Mouse (Mus musculus): ENCODE measurements at regions not wholly inside any gene's neighbourhood (a gene's known extent, or its start where the extent isn't known, plus 50 kb on each side); places are given as distances from the start of the nearest gene placed in this dataset.

DNA sequence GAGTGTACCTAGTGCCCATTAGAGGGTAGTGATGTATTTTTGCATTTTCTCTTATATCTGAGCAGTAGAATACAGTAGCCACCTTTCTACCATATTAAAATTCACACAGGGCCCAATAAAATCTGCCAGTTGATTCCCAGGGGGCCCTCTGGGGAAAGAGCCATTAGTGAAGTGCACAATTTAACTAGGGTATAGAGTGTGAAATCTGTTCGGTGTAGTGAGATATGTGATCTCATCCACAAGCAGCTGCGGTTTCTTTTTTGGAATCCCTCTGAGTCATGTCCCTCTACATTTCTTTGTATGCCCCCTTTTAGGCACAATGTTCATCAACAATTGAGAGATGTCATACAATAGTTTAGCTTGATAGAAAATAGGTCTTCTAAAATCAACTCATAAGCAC, 847.1 kb downstream of the D3Ertd751e start:
- DNase-seq (ENCODE audit: low spot score in 2 of 2) = no peak

DNA sequence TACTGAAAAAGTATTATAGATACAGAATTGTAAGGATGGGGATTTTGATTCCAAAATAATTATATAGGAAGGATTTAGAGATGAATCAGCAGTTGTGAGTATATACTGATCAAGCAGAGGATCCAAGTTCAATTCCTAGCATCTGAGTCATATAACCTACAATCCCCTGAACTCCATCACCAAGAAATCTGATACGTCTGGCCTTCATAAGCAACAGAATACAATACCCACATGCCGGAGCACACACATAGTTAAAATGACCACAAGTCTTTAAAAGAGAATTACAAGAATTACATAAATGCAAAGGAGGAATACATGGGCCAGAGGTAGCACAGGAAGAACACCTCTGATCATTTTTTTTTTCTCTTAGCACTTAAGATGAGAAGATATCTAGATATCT, 847.7 kb downstream of the D3Ertd751e start:
- no peak for DNase-seq (ENCODE audit: low spot score in 2 of 2)

DNA sequence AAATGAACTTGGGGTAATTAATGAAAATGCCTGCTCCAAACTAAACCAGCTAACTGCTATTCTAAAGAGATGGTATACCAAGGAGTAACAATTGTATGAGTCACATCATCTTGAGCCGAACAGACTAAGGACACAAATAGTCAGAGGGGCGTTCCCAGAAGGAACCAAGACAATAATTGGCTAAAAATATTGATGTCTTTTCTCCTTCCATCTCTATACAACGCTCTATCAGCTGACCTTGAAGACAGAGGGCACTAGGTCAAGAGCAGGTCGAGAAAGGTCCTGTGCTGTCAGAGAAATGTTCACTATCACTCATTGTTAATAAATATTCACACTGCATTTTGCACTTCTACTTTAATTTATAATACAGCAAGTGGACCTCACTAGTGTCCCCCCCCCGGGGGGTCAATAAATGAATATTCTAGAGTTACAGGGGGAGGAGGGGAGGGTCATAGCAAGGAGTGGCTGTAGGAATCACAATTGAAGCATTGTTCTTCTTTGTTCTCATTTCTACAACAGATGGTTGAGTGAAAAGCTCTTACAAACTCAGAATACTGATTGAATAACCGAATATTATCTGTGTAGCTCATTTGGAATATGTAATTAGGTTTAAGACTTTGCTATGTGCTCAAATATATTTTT, 851.5 kb downstream of the D3Ertd751e start:
- no peak for DNase-seq (ENCODE audit: low spot score in 2 of 2)

DNA sequence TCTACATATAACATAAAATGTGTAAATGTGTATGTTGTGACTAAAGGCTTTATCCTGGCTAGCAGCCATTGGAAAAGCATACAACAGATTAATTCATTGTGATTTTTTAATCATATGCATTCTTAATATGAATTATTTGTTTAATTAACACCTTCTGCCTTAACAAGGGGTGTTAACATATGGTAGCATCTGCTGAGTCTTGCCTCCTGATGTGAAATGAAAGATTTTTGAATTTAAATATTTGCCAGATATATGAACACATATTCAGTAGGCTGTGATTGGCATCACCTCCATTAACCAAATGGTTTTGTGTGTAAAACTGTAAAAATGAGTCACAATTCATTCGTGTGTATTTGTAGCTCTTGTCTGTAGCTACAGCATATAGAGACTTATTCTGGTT, 854.3 kb downstream of the D3Ertd751e start:
- DNase-seq (ENCODE audit: low spot score in 2 of 2) = no peak

Measured in layer of hippocampus, postnatal 14 days (tissue).